Comparison of ENCODE assay signal across 19 mouse cellular contexts in the genomic region with DNA sequence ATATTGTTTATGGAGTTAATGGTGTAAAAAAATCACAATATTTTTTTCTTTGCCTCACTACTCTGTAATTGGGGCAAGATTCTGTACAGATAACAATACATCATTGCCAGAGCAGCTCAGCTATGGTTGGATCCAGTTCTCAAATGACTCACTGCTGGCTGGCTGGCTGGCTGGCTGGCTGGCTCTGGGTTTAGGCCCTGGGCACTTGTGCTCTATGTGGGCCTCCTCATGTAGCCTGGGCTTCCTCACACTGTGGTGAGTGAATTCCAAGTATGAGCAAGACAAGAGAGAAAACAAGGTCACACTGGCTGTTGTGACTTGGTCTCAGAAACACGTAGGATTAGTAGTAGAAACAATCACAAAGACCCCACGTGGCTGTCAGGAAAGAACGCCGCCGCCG. TPM values are rescaled to one million over a fixed set of nuclear protein-coding genes. Genes with fewer than 3 reads are reported as not detected.
DNase-seq lines count a peak whose midpoint lies in the region; ATAC-seq and TF ChIP-seq lines count a peak whose summit lies in the region.
"Had no signal": no experiment of that assay in that cellular context is flagged by ENCODE, and none has a peak within 500 bp of the region (broad histone marks: within the 10 kb centered on the region; RNA-seq: fewer than 3 reads in every experiment).

No protein-coding gene starts in this region.

- intact Hi-C loops in gastrocnemius, adult 2 months (cut with DNase I) = no loop called here

- WGBS in lung, embryonic 14.5 days = 78% methylated on average over 6 of the region's 6 CpGs

- no peaks in the 10 kb centered on the region for H3K27me3 ChIP-seq in lung, embryonic 14.5 days (ENCODE audit: insufficient read depth, low read length)
- H3K27me3 ChIP-seq: neural tube, embryonic 13.5 days had no signal

- TF ChIP-seq CTCF in gastrocnemius, adult 2 months (IDR thresholded peaks at IDR 0.05) = no peak
- TF ChIP-seq CTCF in lung, embryonic 14.5 days (IDR thresholded peaks at IDR 0.05; ENCODE audit: low read depth) = no peak

- H3K27ac ChIP-seq in gastrocnemius, adult 2 months = no peak overlapping the region
- peak overlapping the region; percentile 65 for H3K27ac ChIP-seq in lung, embryonic 14.5 days (ENCODE audit: low read depth)
- H3K27ac ChIP-seq: embryonic facial prominence, embryonic 10.5 days; hindbrain, postnatal 0 days; neural tube, embryonic 13.5 days had no signal

- no peaks in the 10 kb centered on the region for H3K9me3 ChIP-seq in lung, embryonic 14.5 days (ENCODE audit: low read depth, low read length)
- H3K9me3 ChIP-seq: embryonic facial prominence, embryonic 10.5 days; neural tube, embryonic 13.5 days had no signal

- ATAC-seq in lung, embryonic 14.5 days (ENCODE audit: insufficient read depth) = no peak
- ATAC-seq: liver, postnatal 0 days had no signal

- no peaks in the 10 kb centered on the region for H3K36me3 ChIP-seq in lung, embryonic 14.5 days (ENCODE audit: insufficient read depth)
- H3K36me3 ChIP-seq: embryonic facial prominence, embryonic 10.5 days; neural tube, embryonic 13.5 days had no signal

- no peak overlapping the region for H3K4me3 ChIP-seq in gastrocnemius, adult 2 months
- no peak overlapping the region for H3K4me3 ChIP-seq in lung, embryonic 14.5 days (ENCODE audit: low read depth, low read length)
- H3K4me3 ChIP-seq: neural tube, embryonic 13.5 days had no signal

- DNase-seq in gastrocnemius, adult 2 months = peak; percentile 64
- no peak for DNase-seq in gastrocnemius, adult 8-10 months (ENCODE audit: low spot score in 2 of 2)
- no peak for DNase-seq in lung, embryonic 14.5 days
- no peak for DNase-seq in lung, postnatal 4 days
- peak; percentile 82 for DNase-seq in Muller cell, postnatal 12 days (ENCODE audit: inconsistent ontology term)
- peak; percentile 32 for DNase-seq in adrenal gland, postnatal 10 days
- DNase-seq in thymus, postnatal 36 days = no peak
- DNase-seq in layer of hippocampus, adult 18-20 months (ENCODE audit: low spot score in 2 of 2) = no peak
- DNase-seq: cerebellum, adult 11 months; heart, postnatal 36 days; kidney, adult 18-20 months; layer of hippocampus, postnatal 36 days; liver; liver, postnatal 0 days; thymus, postnatal 25 days had no signal

- no peak overlapping the region; the same call in 1 of the 2 replicates for H3K4me2 ChIP-seq in lung, embryonic 14.5 days

- no peak overlapping the region for H3K9ac ChIP-seq in lung, embryonic 14.5 days
- H3K9ac ChIP-seq: liver, postnatal 0 days; neural tube, embryonic 13.5 days had no signal

- peaks cover 2% of the 10 kb centered on the region; the same call in 1 of the 2 replicates for H3K4me1 ChIP-seq in lung, embryonic 14.5 days (ENCODE audit: insufficient read depth)

RNA-seq across cellular contexts. Expression of a gene that starts 23.4 kb away (rescaled TPM):
- 1 to 10 TPM; 4.9 to 5.2 TPM for total RNA-seq in gastrocnemius, adult 2 months (2021)
- total RNA-seq in gastrocnemius, adult 8-10 months (2022) = 1 to 10 TPM; 3.3 to 8.9 (median 4.4) TPM
- polyA plus RNA-seq in lung, embryonic 14.5 days (2014; fragmentation: Nextera tagmentation; extraction: Ambion mirVana) = 13.4 and 14.0 TPM in 2 replicates
- total RNA-seq in adrenal gland, postnatal 10 days (2021) = 10 to 100 TPM; 42.4 to 43.9 TPM
- 1 to 10 TPM; 8.8 to 9.8 TPM for total RNA-seq in layer of hippocampus, adult 18-20 months (2021)
- total RNA-seq: megakaryocyte-erythroid progenitor cell, adult 5-6 weeks had no signal

RNA-seq across cellular contexts. Expression of a gene that starts 43.2 kb away (rescaled TPM):
- 10 to 100 TPM; 24.9 to 33.9 TPM for total RNA-seq in gastrocnemius, adult 2 months (2021)
- 10 to 100 TPM; 25.0 to 33.4 (median 29.7) TPM for total RNA-seq in gastrocnemius, adult 8-10 months (2022)
- polyA plus RNA-seq in lung, embryonic 14.5 days (2014; fragmentation: Nextera tagmentation; extraction: Ambion mirVana) = 77.8 and 80.2 TPM in 2 replicates
- total RNA-seq in adrenal gland, postnatal 10 days (2021) = 10 to 100 TPM; 40.0 to 45.0 TPM
- 10 to 100 TPM; 28.1 to 30.0 TPM for total RNA-seq in layer of hippocampus, adult 18-20 months (2021)

Comparison
In these comparisons a context has a peak if more than half of its experiments do, and no peak if none do; other contexts are left out.
1. DNase-seq: peak in gastrocnemius, adult 2 months (single experiment), Muller cell, postnatal 12 days (single experiment) and adrenal gland, postnatal 10 days (single experiment); none in gastrocnemius, adult 8-10 months (0 of 2), lung, embryonic 14.5 days (single experiment), lung, postnatal 4 days (0 of 2), thymus, postnatal 36 days (0 of 2) and layer of hippocampus, adult 18-20 months (0 of 2).
2. RNA of a gene that starts 23.4 kb away (total RNA-seq): 42.4 to 43.9 TPM in adrenal gland, postnatal 10 days; 8.8 to 9.8 TPM in layer of hippocampus, adult 18-20 months, 4.9 to 5.2 TPM in gastrocnemius, adult 2 months and 3.3 to 8.9 TPM in gastrocnemius, adult 8-10 months; every median in the first group is over 4 times any median in the second.